Mouse (Mus musculus): Measurements from ENCODE around the gene Cdh1.
A peak's percentile ranks its signal among the peaks of the same experiment; 100 is the strongest.

Gene Cdh1

DNA sequence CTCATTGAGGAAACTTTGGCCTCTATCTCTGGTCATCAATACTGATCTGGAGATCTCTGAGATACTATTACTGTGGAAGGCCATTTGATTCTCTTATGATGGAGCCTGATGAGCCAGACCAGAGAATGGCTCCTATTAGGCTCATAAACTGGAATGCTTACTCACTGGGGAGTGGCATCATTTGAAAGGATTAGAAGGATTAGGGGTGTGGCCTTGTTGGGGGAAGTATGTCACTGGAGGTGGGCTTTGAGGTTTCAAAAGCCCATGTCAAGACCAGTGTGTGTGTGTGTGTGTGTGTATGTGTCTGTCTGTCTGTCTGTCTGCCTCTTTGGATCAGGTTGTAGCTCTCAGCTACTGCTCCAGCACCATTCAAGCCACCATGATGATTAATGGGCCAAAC is 20.8 kb downstream of the Cdh1 start:
- no peak for DNase-seq

DNA sequence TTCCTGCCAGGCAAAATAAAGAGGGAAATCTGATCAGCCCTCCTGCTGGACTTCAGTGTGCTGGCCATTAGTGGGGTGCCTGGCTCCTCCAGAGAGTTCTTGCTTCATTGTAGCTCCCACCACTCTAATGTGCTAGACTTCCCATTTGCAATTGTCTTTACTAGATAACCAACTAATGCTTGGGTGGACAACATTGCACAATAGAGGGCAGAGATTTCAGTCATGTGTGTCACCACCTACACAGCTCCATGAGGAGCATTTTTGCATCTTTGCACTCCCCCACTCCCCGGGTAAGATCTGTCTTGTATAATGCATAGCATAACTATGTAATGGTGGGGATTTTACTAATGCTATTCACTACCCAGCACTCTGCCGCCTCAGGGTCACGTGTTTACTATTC is 21.6 kb downstream of the Cdh1 start:
- no peak for DNase-seq

DNA sequence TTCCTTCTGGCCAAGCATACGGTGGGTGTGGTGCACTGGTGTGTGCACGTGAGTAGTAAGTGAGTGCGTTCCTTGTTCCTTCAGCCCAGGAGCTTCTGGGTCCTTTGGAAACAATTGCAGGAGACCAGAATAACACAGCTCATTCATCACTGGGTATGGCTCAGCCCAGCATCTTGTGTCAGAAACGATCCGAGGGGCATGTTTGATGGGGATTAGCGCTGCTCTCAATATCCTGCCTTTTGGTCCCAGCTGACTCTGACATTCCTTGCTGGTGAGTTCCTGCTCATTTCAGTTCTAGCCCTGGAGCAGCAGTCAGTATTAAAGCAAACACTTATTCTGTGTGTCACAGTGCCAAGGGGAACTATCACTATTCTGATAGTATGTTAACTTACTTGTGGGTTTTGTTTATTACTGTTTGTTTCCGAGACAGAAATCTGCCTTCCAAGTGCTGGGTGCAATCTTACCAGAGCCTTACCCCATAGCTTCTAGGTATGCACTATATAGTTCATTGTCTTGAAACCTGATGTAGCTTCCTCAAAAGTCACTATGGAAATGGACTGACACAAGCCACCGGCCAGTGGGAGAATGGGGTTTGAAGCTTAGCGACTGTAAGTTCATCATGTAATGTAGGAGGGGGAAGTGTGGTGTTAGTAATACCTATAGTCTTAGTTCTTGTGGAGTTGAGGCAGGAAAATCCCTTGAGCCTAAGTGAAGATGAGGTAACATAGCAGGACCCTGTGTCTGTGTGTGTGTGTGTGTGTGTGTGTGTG is 23.1 kb downstream of the Cdh1 start:
- DNase-seq = no peak

DNA sequence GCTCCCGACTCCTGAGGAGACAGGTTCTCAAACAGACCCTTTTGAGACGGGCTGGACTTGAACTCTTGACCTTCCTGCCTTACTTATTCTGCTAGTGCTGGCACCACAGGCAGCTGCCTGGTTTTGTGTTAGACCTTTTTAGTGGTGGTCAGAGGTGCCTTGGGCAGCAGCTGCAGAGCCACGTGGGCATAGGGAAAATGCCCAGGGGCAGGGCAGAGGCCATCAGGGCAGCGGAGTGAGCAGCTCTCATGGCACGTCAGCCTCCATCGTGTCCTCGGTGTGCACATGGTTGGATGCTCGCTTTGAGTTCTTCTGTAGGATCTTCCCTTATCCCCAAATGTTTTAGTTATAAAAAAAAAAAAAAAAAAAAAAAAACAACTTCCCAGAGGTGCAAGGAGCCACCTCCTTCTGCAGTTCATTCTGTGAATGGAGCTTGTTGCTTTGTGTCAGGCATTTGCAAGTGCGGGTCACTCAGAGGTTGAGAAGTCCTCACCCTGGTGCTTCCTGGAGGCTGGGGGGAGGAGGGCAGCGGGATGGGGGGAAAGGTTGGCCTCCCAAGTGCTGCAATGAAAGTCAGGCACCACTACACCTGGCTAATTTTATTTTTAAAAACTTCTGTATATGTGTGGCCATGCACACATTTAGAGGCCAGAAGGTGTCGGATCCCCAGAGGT is 25.3 kb downstream of the Cdh1 start:
- no peak for DNase-seq

DNA sequence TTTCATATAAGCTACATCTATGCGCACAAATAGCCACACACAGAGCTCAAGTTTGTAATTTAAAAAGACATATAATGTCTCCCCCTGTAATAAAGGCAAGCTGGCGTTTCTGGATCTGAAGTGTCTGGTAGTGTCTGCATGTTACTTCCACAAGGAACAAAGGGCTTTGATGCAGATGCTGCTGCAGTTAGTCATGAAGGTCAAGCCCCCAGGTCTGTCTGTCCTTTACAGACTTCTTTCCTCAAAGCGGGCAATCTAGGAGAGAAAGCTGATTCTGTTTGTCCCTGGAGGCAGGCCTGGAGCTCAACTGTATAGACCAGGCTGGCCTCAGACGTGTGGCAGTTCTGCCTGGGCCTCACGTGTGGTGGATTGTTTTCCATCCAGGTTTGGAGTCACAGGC is 26.3 kb downstream of the Cdh1 start:
- DNase-seq = no peak

DNA sequence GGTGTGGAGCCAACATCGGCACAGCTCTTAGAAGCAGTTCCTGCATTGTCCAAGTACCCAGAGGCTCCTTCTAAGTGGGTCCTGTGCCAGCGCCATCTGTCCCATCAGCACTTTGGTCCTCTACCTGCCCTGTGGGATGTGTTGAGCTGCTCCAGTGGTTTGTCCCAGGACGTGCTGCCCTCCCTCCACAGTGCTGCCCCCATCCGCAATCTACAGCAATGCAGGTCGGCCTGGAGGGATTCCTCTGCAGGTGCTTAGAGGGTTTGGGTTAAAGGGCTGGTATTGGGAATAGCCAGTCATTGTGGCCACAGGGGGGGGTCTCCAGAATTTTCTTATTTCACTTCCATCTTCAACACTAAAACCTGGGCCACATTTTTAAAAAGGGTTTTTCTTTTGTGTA is 28.8 kb downstream of the Cdh1 start:
- DNase-seq = no peak

DNA sequence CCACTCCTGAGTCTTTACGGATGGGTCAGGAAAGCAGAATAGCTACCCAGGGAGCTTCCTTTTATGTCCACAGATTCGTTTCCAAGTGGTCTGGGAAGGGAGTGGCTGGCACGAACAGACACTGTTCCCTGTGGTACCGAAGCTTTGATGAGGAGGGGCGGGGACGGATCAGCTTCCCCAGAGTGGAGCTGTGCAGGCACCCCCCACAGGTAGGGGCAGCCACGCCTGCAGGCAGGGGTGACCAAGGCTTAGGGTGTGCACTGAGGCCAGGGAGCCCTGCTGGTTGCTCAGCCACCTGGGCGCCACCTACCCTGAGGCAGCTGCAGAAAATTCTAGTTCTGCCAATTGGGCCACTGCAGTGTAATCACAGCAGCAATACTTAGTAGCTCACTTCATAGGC is 29.5 kb downstream of the Cdh1 start:
- DNase-seq = no peak

DNA sequence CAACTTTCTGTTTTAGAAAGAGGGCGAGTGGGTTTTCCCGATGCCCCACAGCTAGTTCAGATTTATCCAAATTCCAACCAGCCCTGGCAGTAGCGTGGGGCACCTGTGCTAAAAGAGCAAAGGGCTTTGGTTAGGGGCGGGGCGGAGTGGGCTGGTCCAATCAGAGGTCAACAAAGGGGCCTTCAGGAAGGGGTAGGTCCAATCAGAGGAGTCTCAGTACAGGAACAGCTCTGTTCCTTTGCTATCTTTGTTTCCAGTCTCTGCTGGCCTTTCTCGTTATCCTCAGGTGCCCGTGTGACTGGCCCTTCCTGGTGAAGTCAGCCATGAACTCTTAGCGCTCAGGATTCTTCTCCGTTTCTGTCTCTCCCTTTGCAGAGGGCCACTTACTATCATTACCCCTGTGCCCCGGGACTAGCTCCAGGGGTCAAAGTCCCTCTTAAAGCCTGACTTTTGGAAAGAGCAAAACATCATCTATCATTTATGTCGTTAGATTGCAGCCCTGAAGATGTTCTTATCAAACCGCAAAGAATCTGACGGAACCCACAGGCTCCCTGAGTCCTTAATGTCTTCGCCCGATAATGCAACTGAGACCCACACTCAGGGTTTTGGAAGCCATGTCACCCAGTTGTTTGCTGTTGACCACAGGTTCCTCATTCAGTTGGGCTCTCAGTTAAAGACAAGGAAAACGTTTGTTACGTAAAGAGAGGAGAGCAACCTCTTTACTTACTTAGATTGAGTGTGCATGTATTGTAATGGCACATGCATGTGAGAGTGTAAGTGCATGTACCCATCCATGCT is 30.4 kb downstream of the Cdh1 start:
- peak in 1 of 2 experiments; percentile 21 for DNase-seq

DNA sequence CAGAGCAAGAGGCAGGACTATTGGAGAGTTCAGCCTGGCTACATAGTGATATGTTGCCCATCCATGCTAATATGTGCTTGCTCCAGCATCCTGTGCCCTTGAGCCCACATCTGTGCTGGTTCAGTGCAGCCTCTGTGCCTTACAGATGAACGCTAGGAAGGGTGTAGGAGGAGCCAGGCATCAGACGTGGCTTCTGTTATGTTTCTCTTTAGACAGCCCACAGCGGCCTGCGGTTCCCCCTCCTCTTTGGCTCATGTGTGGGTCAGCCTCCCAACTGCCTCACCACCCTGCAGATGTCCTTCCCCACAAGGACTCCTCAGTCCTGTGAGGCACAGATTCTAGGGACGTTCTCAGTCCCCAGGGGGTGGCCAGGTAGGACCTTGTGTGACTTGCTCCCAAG is 32.1 kb downstream of the Cdh1 start:
- no peak for DNase-seq

DNA sequence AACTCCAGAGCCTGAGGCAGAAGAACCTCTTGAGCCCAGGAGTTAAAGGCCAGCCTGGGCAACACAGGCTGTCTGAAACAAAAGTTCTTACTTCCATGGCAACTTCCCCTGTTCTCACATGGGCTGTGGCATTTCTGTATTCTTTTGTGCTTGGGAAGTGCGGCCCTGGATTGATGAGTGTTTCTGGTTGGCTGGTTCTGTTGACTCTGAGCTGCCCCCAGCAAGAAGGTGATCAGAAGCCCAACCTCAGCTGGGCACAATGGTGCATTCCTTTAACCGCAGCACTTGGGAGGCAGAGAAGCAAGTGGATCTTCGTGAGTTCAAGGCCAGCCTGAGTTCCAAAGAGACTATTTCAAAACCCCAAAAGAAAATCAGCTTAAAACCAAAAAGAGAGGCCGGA is 34.3 kb downstream of the Cdh1 start:
- DNase-seq = no peak

DNA sequence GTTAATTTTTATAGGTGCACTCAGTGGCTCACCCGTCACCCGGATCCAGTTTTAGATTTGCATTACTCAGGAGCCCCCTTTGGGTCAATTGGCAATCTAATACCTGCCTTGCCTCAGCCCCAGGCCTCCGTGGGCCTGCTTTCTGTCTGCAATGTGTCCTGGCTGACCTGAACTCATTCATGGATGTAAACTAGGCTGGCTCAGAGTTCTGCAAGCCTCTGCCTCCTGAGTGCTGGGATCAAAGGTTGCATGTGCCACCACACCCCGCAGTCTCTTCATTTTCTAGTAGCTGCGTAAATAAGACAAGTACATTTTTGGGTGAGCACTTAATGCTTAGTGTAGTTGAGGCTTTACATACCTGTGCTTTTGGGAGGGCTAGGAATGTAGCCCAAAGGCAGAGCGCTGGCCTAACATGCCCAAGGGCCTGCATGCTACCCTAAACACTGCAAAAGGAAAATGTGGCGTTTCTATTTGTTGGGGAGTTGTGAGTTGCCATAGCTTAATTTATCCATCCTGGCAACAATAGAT is 35.7 kb downstream of the Cdh1 start:
- DNase-seq = no peak

DNA sequence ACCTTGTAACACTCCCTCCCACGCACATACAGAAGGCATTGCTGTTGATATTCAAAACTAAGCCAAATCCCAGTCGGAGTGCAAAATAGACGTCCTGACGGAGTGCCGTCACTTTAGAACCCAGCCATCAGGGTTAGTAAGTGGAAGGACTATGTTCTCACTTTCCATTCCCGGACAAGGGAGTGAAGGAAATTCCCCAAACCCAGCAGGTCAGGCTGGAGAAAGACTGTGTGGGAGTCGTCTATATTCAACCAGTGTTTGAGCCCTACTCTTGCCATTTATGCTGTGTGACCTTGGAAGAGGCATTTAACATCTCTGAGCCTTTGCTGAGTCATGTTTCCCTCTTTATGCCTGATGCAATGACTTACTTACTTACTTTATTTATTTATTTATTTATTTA is 37.1 kb downstream of the Cdh1 start:
- no peak for DNase-seq

DNA sequence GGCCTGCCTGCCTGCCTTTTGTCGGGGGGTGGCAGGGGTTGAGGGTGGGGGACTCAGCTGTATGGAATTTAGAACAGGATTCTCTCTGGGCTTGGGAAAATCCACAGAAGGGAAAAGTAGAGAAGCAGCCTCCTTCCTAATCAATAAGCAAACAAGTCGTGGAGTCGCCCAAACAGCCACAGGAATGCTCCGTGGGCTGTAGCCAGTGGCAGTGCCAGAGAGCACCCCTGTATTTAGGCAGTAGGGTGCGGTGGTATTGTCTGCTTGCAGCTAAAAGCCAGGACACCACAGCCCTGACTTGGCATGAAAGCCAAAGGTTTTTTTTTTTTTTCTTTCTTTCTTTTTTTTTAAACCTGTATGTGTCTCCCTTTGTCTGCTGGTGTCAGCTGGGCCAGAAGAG is 37.8 kb downstream of the Cdh1 start:
- no peak for DNase-seq

DNA sequence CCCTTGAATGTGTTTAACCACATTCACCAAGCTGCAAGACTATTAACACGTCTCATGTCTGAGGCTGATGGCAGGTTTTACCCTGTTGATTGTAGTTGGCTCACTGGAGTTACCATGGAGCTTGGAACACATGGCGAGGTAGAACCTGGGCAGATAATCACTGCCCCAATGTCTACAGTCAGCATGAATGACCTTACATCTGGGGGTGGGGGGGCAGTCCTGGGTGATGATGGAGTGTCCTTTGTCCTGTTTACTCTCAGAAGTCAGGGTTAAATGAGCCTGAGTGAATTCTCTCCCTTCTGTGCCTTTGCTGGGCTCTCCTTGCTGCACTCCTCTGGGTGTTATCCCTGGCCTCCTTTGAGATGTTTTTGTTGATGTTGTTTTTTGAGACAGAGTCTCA is 39.0 kb downstream of the Cdh1 start:
- DNase-seq = no peak

DNA sequence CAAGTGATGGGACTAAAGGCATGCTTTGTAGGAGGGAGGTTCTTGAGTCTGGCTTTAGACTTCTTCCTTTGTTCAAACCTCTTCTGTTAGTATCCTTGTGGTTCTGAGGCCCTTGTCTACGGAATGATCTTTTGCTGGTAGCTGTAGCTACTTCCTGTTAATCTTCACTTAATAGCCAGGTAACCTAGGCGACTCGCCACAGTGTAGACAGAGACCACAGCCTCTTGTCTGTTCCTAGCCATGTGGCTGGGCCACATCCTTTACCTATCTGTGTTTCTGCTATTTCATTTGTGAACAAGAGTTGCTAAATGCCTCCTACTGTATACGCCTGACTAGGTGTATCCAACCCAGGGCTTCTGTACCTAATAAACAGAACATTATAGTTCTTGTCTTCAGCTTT is 39.9 kb downstream of the Cdh1 start:
- DNase-seq = no peak

DNA sequence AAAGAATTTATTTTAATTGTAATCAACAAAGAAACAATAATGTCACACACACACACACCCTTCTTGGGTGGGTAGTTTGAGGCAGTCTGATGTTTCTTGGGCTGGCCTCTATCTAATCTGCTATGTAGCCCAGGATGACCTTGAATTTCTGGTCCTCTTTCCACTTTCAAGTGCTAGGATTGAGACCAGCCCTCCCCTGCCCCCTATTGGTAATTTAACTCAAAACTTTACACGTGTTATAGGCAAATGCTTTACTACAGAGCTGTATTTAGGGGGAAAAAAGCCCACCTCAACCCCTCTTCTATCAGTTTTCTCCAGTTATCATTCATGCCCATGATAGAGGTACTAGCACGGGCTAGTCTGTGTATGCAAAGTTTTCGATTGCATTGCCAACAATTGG is 41.8 kb downstream of the Cdh1 start:
- DNase-seq = peak in 1 of 2 experiments; percentile 15

DNA sequence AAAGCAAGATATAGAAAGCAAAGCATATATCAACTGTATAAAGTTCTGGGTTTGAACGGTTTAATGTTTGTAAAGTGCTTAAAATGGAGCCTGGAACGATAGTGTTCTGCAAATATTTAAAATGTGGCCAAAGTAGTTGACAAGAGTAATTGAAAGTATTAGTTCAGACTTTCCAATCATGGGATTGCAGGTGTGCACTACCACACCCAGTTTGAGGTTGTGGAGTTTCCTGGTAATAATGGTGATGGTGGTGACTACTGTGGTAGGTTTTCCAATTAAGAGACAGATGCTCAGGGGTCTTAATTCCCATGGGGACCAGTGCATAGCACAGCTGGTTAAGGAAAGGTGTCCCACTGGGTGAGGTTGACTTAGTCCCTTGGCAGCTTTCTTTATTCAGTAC is 43.0 kb downstream of the Cdh1 start:
- DNase-seq = no peak

DNA sequence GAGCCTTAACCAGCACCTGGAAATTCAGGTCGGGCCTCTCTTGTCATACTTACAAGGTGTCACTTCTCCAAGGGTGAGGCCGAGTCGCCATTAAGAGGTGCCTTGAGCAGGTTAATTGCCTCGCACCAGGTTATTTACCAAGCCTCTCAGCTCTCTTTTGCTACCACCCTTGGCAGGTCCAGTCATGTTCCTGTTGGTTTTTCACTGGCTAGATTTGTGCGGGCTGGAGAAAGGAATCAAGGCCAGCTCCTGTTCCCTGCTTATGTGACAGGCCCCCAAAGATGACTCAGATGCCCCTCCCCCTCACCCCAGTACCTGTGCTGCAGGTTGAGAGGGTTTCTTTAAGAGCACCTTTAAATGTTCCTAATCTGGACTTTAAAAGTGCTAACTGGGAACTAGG is 43.6 kb downstream of the Cdh1 start:
- no peak for DNase-seq

DNA sequence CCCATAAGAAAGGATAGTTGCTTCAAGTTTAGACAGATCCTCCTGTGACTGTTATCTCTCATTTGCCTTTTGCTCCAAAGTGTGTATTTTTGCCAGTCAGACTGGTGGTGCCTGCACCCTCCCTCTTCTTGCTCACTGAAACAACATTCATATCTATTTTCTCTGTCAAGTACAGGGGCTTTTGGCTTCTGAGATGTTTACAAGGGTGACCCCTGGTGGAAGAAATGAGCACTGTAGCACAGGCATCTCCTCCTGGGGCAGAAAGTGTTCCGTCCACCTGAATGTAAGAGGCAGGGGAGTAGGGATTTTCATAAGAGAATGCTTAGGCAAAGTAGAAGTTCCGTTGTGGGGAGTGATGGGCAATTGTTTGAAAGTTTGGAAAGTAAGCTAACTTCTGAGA is 44.2 kb downstream of the Cdh1 start:
- peak; percentile 90 to 92 for DNase-seq

DNA sequence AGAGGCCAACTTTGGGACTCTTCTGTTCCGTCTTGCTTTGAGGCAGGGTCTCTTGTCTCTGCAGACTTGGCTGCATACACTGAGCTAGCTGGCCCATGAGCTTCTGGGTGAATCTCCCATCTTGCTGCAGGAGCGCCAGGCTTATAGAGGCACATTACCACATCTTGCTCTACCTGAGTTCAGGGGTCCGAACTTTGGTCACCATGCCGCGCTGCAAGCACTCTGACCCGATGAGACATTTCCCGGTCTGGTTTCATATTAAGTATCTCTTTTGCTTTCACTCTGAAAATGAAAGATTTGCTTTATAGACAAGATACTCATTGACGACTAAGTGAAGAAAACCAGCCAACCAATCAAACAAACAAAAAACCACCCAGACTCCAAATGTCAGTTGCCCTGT is 45.3 kb downstream of the Cdh1 start:
- DNase-seq = no peak

DNA sequence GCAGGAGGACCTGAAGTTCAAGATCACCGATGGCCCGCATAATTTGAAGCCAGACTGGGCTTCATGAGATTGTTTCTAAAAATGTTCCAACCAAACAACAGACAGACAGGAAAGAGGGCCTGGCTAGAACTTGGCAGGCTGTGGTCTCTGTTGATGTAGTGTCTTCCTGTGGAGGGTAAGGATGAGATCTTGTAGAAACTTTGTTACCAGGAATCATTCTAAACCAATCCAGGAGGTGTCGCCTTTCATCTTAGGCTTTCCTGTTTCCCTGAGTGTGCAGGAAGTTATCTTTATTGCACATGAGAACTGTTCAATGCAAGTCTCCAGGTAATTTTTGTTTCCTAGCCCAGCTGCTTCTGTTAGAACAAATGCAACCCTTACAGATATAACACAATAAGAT is 48.8 kb downstream of the Cdh1 start:
- DNase-seq = no peak

DNA sequence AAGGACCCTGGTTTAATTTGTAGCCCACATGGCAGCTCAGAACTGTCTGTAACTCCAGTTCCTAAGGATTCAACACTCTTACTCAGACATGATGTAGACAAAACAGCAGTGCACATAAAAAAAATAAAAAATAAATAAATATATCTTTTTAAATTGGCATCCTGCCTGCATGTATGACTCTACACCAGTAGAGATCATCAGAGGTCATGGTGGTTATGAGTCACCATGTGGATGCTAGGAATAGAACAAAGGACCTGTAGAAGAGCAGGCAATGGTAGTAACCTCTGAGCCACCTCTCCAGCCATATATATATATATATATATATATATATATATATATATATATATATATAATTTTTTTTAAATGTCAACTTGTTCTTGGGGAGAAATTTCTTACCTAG is 52.9 kb downstream of the Cdh1 start:
- DNase-seq = no peak

DNA sequence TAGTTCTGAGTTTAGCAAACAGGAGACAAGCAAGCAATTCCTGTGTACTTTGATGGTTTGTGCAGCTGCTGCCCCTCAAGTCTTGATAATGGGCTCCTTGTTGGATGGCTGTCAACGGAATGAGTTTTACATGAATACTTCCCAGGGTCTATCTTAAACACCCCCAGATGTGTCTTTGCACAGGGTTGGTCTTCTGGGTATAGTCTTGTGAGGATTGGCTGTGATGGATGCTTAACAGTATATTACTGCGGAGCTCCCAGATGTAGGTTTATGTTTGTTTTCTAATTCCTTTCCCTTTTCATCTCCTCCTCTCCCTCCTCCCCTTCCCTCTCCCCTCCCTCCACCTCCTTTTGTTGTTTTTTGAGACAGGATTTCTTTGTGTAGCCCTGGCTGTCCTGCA is 69.6 kb downstream of the Cdh1 start:
- DNase-seq = no peak

DNA sequence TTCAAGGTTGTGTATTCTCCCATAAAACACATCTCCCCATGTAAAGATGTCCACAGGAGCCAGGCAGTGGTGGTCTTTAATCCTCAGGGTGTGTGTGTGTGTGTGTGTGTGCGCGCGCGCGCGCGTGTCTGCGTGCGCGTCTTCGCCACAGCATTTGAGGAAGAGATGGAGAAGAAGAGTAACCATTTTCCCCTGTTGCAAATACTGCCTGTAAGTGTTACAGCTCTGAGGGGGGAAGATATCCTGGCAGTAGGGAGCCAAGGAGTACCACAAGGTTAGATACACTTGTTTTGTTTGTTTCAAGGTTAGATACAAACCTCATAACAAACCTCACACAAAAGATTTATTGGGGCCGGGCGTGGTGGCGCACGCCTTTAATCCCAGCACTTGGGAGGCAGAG is 71.2 kb downstream of the Cdh1 start:
- DNase-seq = no peak
